Mouse (Mus musculus) layer of hippocampus, adult 9-10 months (tissue): ENCODE data around the gene Pex16.

ENCODE experiments used
- DNase-seq: peaks from one replicate; pipeline ENCODE4 v3.0.0; 2022; ENCODE audit warnings: low spot score

Gene Pex16

GRCm38 (mm10) chr2:92374514-92374913 lies at the start of gene Pex16, which contains the start of gene Large2:
Gene Pex16, plus strand, starts transcription at chr2:92374676.
Gene Large2, minus strand, starts transcription at chr2:92374869.
- no peak for DNase-seq

- DNase-seq: no peak
These were observed 48.8 kb upstream of the Pex16 start for GRCm38 (mm10) chr2:92325676-92326075.

GRCm38 (mm10) chr2:92326221-92326620 lies 48.3 kb upstream of the Pex16 start:
- DNase-seq: no peak

GRCm38 (mm10) chr2:92327601-92328000 lies 46.9 kb upstream of the Pex16 start:
- DNase-seq: no peak

GRCm38 (mm10) chr2:92328206-92328605 lies 46.3 kb upstream of the Pex16 start:
- no peak for DNase-seq

GRCm38 (mm10) chr2:92330840-92331239 lies 43.6 kb upstream of the Pex16 start:
- DNase-seq: peak; percentile 43

- DNase-seq: no peak
These were observed 43.1 kb upstream of the Pex16 start for GRCm38 (mm10) chr2:92331410-92331809.

- DNase-seq: no peak
These were observed 42.6 kb upstream of the Pex16 start for GRCm38 (mm10) chr2:92331871-92332270.

- no peak for DNase-seq
These were observed 32.1 kb upstream of the Pex16 start for GRCm38 (mm10) chr2:92342418-92342817.

- DNase-seq: no peak
These were observed 27.3 kb upstream of the Pex16 start for GRCm38 (mm10) chr2:92347191-92347590.

- DNase-seq: no peak
These were observed 24.7 kb upstream of the Pex16 start for GRCm38 (mm10) chr2:92349589-92350425.

- DNase-seq: no peak
These were observed 23.8 kb upstream of the Pex16 start for GRCm38 (mm10) chr2:92350686-92351085.

- no peak for DNase-seq
These were observed 21.1 kb upstream of the Pex16 start for GRCm38 (mm10) chr2:92353402-92353801.

GRCm38 (mm10) chr2:92354224-92354623 lies 20.3 kb upstream of the Pex16 start:
- no peak for DNase-seq

- no peak for DNase-seq
These were observed 15.2 kb upstream of the Pex16 start for GRCm38 (mm10) chr2:92359301-92359700.

GRCm38 (mm10) chr2:92360186-92360823 lies 14.2 kb upstream of the Pex16 start:
- no peak for DNase-seq

- DNase-seq: no peak
These were observed 13.6 kb upstream of the Pex16 start for GRCm38 (mm10) chr2:92360893-92361292.

GRCm38 (mm10) chr2:92361795-92362194 lies 12.7 kb upstream of the Pex16 start:
- no peak for DNase-seq

- DNase-seq: no peak
These were observed 11.8 kb upstream of the Pex16 start for GRCm38 (mm10) chr2:92362571-92363228.

- DNase-seq: no peak
These were observed 10.4 kb upstream of the Pex16 start for GRCm38 (mm10) chr2:92364086-92364485.

- DNase-seq: no peak
These were observed 8.9 kb upstream of the Pex16 start for GRCm38 (mm10) chr2:92365568-92365967.

GRCm38 (mm10) chr2:92367383-92368029 lies 7.0 kb upstream of the Pex16 start:
- DNase-seq: no peak
